Mouse (Mus musculus) kidney, embryonic 16.5 days (tissue): ENCODE measurements around the gene Cfap157. TPM values are rescaled to one million over a fixed set of nuclear protein-coding genes. Genes with fewer than 3 reads are reported as not detected.

Experiments used
- ATAC-seq: fragments of 200-750 bp; cut with Nextera tagmentation; 2 replicates; pipeline ENCODE4 v1.8.0; 2017; ENCODE audit warnings: moderate TSS enrichment; ENCODE audit not compliant: low FRiP score, low TSS enrichment
- H3K27ac ChIP-seq: fragments of 300-500 bp; sonication (generic); 2 replicates; pipeline ENCODE4 v1.5.1; 2014; ENCODE audit warnings: low read length
- H3K27me3 ChIP-seq: fragments of 300-500 bp; sonication (generic); 2 replicates; pipeline ENCODE4 v1.6.1; 2014; ENCODE audit warnings: low read length, control low read depth, mixed read lengths; ENCODE audit not compliant: insufficient read depth
- H3K36me3 ChIP-seq: fragments of 300-500 bp; sonication (generic); 2 replicates; pipeline ENCODE4 v1.6.1; 2014; ENCODE audit warnings: low read length, control low read depth, mixed read lengths; ENCODE audit not compliant: insufficient read depth
- H3K4me1 ChIP-seq: fragments of 300-500 bp; sonication (generic); 2 replicates; pipeline ENCODE4 v1.6.1; 2014; ENCODE audit warnings: low read length, control low read depth, mixed read lengths; ENCODE audit not compliant: insufficient read depth
- H3K4me2 ChIP-seq: fragments of 300-500 bp; sonication (generic); replicated peaks from 2 replicates; pipeline ENCODE4 v1.6.1; 2014; ENCODE audit warnings: low read depth, low read length
- H3K4me3 ChIP-seq: fragments of 300-500 bp; sonication (generic); 2 replicates; pipeline ENCODE4 v1.5.1; 2014; ENCODE audit warnings: mild to moderate bottlenecking, low read length
- H3K9ac ChIP-seq: fragments of 300-500 bp; sonication (generic); replicated peaks from 2 replicates; pipeline ENCODE4 v1.6.1; 2014; ENCODE audit warnings: low read length
- H3K9me3 ChIP-seq: fragments of 300-500 bp; sonication (generic); 2 replicates; pipeline ENCODE4 v1.6.1; 2016; ENCODE audit warnings: low read length, control low read depth
- WGBS: fragments of 180-500 bp; shearing (Covaris S2); extraction: QIAGEN DNeasy Blood & Tissue Kit; methylation state at CpG from one replicate; pipeline ENCODE4 v1.1.7; 2014; 5-methylcytosine and 5-hydroxymethylcytosine counted together
- polyA plus RNA-seq: library from polyadenylated mRNA; unstranded; fragments of >200 nt; fragmentation: Nextera tagmentation; extraction: Ambion mirVana; gene quantifications from 2 replicates; pipeline ENCODE4 v1.2.1, GENCODE M21; 2015

Gene Cfap157
- polyA plus RNA-seq, 1 experiment from 2014 or later, result 0.29 TPM

DNA sequence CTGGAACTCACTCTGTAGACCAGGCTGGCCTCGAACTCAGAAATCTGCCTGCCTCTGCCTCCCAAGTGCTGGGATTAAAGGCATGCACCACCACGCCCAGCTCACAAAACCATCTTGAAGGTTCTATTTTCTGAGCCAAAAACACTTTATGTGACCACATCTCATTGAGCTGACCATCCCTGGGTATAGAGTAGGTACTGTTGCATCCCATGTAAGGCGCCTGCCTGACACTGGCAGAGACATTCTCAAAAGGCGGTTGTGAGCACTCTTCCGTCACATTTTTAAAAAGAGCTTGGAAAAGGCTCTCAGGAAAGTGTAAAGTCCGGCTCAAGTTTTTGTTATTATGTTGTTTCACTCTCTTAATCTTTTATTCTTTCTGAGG lies 27.6 kb downstream of the Cfap157 start:
- Histone ChIP-seq H3K4me2 (peak overlapping the region; percentile 15; the same call in 1 of the 2 replicates), H3K36me3 (peaks cover 25% of the 10 kb centered on the region), H3K27ac (no peak overlapping the region), H3K27me3 (no peaks in the 10 kb centered on the region), H3K9me3 (no peaks in the 10 kb centered on the region), H3K4me1 (peaks cover 19% of the 10 kb centered on the region), H3K4me3 (no peak overlapping the region), H3K9ac (no peak overlapping the region)
- ATAC-seq, result peak; percentile 33; the same call in 1 of the 2 replicates
- 21% methylated on average over 5 of the region's 6 CpGs for WGBS

DNA sequence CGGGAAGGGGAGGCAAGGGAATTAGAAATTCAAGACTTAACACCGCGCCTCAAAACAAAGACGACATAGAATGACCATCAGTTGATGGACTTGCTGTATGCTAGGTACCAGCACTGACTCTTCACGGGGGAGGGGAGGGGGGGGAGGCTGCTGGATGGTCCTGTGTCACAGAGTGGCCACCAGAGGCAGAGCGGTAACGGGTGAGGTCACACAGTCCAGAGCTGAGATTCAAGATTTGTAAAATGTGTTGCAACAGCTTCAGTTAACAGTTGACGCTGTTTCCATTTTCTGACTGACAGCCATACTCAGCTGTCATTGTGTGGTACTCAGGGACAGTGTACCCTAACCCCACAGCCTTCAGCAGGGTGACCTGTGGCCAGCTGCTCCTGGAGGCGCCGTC lies 32.0 kb downstream of the Cfap157 start:
- Histone ChIP-seq H3K9me3 (no peaks in the 10 kb centered on the region), H3K9ac (no peak overlapping the region), H3K4me2 (peak overlapping the region; percentile 63), H3K27ac (no peak overlapping the region), H3K27me3 (no peaks in the 10 kb centered on the region), H3K4me3 (peak overlapping the region; percentile 46; the same call in 1 of the 2 replicates), H3K4me1 (peaks cover 15% of the 10 kb centered on the region), H3K36me3 (peaks cover 22% of the 10 kb centered on the region)
- no peak for ATAC-seq
- 64% methylated on average over 10 of the region's 10 CpGs for WGBS

- 35% methylated on average over 8 of the region's 10 CpGs for WGBS
- H3K27ac ChIP-seq, result peak overlapping the region; percentile 62
- H3K4me3 ChIP-seq, result peak overlapping the region; percentile 46
- H3K4me2 ChIP-seq, result peak overlapping the region; percentile 63
- peaks cover 22% of the 10 kb centered on the region for H3K36me3 ChIP-seq
- peak overlapping the region; percentile 50 for H3K9ac ChIP-seq
- peaks cover 13% of the 10 kb centered on the region for H3K4me1 ChIP-seq
- no peak for ATAC-seq
- H3K9me3 ChIP-seq, result no peaks in the 10 kb centered on the region
- no peaks in the 10 kb centered on the region for H3K27me3 ChIP-seq
These were observed 32.6 kb downstream of the Cfap157 start for GRCm38 (mm10) chr2:32751665-32752033.

DNA sequence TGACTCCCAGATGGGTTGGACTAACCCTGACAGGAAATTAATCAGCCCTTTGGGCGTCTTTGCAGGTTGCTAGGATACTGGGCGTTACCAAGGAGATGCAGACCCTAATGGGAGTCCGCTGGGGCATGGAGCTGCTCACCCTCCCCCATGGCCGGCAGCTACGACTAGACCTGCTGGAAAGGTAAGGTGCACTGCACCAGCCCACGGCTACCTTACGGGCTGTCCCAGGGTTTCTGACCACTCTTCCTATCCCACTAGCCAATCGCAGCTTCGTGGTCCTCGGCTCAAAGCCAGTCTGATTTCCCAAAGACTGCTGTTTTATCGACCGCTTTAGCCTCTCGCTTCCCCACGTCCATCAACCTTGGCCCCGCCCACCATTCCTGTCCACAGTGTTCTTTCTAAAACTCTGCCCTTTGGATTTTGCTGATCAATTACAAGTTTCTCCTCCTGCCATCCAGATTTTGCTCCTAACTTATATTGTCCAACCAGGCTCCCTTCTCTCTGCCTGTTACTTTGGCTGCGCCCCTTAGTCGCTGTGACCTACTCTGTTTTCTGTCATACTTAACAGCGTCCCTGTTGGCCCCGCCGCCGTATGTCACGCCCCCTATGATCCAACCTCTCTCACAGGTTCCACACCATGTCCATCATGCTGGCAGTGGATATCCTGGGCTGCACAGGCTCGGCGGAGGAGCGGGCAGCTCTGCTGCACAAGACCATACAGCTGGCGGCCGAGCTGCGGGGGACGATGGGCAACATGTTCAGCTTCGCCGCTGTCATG lies 33.2 kb downstream of the Cfap157 start:
- peak overlapping the region; percentile 46 for H3K4me3 ChIP-seq
- peak; percentile 93 for ATAC-seq
- peaks cover 13% of the 10 kb centered on the region for H3K4me1 ChIP-seq
- H3K9ac ChIP-seq, result peak overlapping the region; percentile 50
- peaks cover 28% of the 10 kb centered on the region for H3K36me3 ChIP-seq
- H3K27me3 ChIP-seq, result no peaks in the 10 kb centered on the region
- peak overlapping the region; percentile 62 for H3K27ac ChIP-seq
- H3K4me2 ChIP-seq, result peak overlapping the region; percentile 63
- no peaks in the 10 kb centered on the region for H3K9me3 ChIP-seq
- WGBS, result 14% methylated on average over 31 of the region's 31 CpGs

GRCm38 (mm10) chr2:32750199-32750598 lies 34.0 kb downstream of the Cfap157 start:
- H3K4me3 ChIP-seq, result no peak overlapping the region
- 73% methylated on average over 7 of the region's 7 CpGs for WGBS
- H3K4me1 ChIP-seq, result peaks cover 13% of the 10 kb centered on the region
- H3K27ac ChIP-seq, result no peak overlapping the region
- H3K9me3 ChIP-seq, result no peaks in the 10 kb centered on the region
- H3K27me3 ChIP-seq, result no peaks in the 10 kb centered on the region
- ATAC-seq, result no peak
- no peak overlapping the region for H3K9ac ChIP-seq
- H3K36me3 ChIP-seq, result peaks cover 30% of the 10 kb centered on the region
- H3K4me2 ChIP-seq, result no peak overlapping the region

- Histone ChIP-seq H3K9me3 (no peaks in the 10 kb centered on the region), H3K9ac (no peak overlapping the region), H3K27ac (no peak overlapping the region), H3K36me3 (peaks cover 20% of the 10 kb centered on the region), H3K4me3 (no peak overlapping the region), H3K4me1 (peaks cover 13% of the 10 kb centered on the region), H3K4me2 (no peak overlapping the region), H3K27me3 (no peaks in the 10 kb centered on the region)
- WGBS, result 81% methylated on average over 16 of the region's 16 CpGs
- no peak for ATAC-seq
These were observed 35.1 kb downstream of the Cfap157 start for GRCm38 (mm10) chr2:32749082-32749481.

- Histone ChIP-seq H3K27ac (no peak overlapping the region), H3K9me3 (no peaks in the 10 kb centered on the region), H3K27me3 (peaks cover 20% of the 10 kb centered on the region), H3K4me3 (no peak overlapping the region), H3K4me1 (peaks cover 14% of the 10 kb centered on the region), H3K9ac (no peak overlapping the region), H3K36me3 (peaks cover 14% of the 10 kb centered on the region), H3K4me2 (no peak overlapping the region)
- 70% methylated on average over 15 of the region's 15 CpGs for WGBS
- no peak for ATAC-seq
These were observed 39.8 kb downstream of the Cfap157 start for GRCm38 (mm10) chr2:32744272-32744982.

DNA sequence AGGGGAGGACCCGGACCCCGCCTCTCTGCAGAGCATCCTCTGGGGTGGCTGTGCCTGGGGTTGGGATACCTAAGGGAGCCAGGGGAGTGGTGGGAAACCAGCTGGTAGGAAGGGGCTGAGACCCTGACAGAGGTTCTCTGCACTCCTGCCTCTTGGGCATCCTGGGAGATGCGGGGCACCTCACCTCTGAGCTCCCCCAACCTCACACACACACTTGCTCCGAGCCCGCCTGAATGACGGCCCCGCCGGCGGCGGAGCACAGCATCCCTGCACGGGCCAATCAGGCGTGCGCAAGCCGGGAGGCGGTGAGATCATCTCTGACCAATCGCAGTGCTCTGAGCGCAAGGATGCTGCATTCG lies 42.1 kb downstream of the Cfap157 start:
- 14% methylated on average over 18 of the region's 18 CpGs for WGBS
- Histone ChIP-seq H3K27ac (no peak overlapping the region), H3K9me3 (no peaks in the 10 kb centered on the region), H3K36me3 (peaks cover 8% of the 10 kb centered on the region; the same call in 1 of the 2 replicates), H3K4me2 (0 out of 2 replicates have a peak overlapping the region, but pooled peaks have one; percentile 77), H3K9ac (no peak overlapping the region), H3K4me3 (peak overlapping the region; percentile 46; the same call in 1 of the 2 replicates), H3K27me3 (peaks cover 20% of the 10 kb centered on the region), H3K4me1 (peaks cover 14% of the 10 kb centered on the region)
- ATAC-seq, result 0 out of 2 replicates have a peak, but pooled peaks have one; percentile 12

- Histone ChIP-seq H3K27ac (no peak overlapping the region), H3K27me3 (peaks cover 20% of the 10 kb centered on the region), H3K4me1 (peaks cover 14% of the 10 kb centered on the region), H3K9ac (peak overlapping the region; percentile 31; the same call in 1 of the 2 replicates), H3K9me3 (no peaks in the 10 kb centered on the region), H3K36me3 (peaks cover 6% of the 10 kb centered on the region; the same call in 1 of the 2 replicates), H3K4me3 (peak overlapping the region; percentile 46), H3K4me2 (peak overlapping the region; percentile 77)
- 4% methylated on average over 51 of the region's 58 CpGs for WGBS
- ATAC-seq, result peak; percentile 43
These were observed 42.7 kb downstream of the Cfap157 start for GRCm38 (mm10) chr2:32741273-32742172.
